Mouse (Mus musculus) lung, postnatal 14 days (tissue): ENCODE results near the gene Bnip2.

Experiments
- DNase-seq: peaks from one replicate; pipeline ENCODE4 v3.0.0; 2021

The Bnip2 gene

DNA sequence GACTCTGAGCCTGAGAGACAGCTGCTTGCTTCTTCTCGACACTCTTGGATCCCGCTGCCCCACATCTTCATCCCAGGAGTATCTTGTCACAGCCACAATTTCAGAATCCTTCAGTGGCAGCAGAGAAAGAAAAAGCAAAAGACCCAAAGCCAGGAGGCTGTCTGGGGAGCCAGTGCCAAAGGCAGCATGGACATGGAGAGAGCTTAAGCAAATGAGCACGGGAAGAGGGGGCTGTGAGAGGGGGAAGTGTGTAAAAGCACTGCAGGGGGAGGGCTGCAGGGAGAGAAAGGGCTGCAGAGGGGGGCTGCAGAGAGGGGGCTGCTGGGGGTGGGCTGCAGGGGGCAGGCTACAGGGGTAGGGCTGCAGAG, 60.1 kb downstream of the Bnip2 start:
- DNase-seq = no peak

GRCm38 (mm10) chr9:70049839-70050238, 60.6 kb downstream of the Bnip2 start:
- DNase-seq = no peak

- no peak for DNase-seq
Observed at GRCm38 (mm10) chr9:70052730-70053129, 63.5 kb downstream of the Bnip2 start.

DNA sequence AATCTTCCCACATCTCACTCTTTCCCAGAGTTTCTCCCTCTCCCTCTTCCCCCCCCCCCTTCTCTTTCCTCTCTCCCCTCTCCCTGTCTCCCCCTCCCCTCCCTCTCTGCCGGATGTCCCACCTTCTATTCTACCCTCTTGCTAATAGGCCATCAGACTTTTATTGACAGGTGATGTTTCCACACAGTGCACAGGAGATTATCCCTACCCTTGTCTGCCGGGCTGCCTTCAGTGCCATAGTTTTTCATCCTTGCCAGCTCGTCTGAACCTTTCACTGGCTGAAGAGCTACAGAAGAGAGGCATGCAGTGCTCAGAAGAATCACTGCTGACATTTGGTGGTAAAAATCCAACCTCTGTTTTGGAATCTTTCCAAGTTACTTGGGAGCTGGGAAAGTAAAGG, 64.1 kb downstream of the Bnip2 start:
- no peak for DNase-seq
